Mouse (Mus musculus) hindbrain, embryonic 12.5 days (tissue): ENCODE measurements around the gene Fcgr4. TPM values are rescaled to one million over a fixed set of nuclear protein-coding genes. Genes with fewer than 3 reads are reported as not detected.

Experiments
- ATAC-seq: fragments of 200-750 bp; cut with Nextera tagmentation; 2 replicates; pipeline ENCODE4 v1.8.0; 2017; ENCODE audit warnings: moderate TSS enrichment; ENCODE audit not compliant: low FRiP score
- H3K27ac ChIP-seq: fragments of 300-500 bp; sonication (generic); 2 replicates; pipeline ENCODE4 v1.5.1; 2016; ENCODE audit warnings: mild to moderate bottlenecking
- H3K27me3 ChIP-seq: fragments of 300-500 bp; sonication (generic); 2 replicates; pipeline ENCODE4 v1.6.1; 2016; ENCODE audit warnings: mild to moderate bottlenecking
- H3K36me3 ChIP-seq: fragments of 300-500 bp; sonication (generic); 2 replicates; pipeline ENCODE4 v1.6.1; 2016; ENCODE audit warnings: mild to moderate bottlenecking
- H3K4me1 ChIP-seq: fragments of 300-500 bp; sonication (generic); 2 replicates; pipeline ENCODE4 v1.6.1; 2016
- H3K4me2 ChIP-seq: fragments of 300-500 bp; sonication (generic); replicated peaks from 2 replicates; pipeline ENCODE4 v1.6.1; 2016; ENCODE audit warnings: mild to moderate bottlenecking
- H3K4me3 ChIP-seq: fragments of 300-500 bp; sonication (generic); 2 replicates; pipeline ENCODE4 v1.5.1; 2016; ENCODE audit warnings: mild to moderate bottlenecking
- H3K9ac ChIP-seq: fragments of 300-500 bp; sonication (generic); 2 replicates; pipeline ENCODE4 v1.6.1; 2016; ENCODE audit warnings: mild to moderate bottlenecking, moderate library complexity
- H3K9me3 ChIP-seq: fragments of 300-500 bp; sonication (generic); replicated peaks from 2 replicates; pipeline ENCODE4 v1.6.1; 2016; ENCODE audit warnings: mild to moderate bottlenecking
- WGBS: fragments of 180-500 bp; shearing (Covaris S2); methylation state at CpG from one replicate; pipeline ENCODE4 v1.1.7; 2016; 5-methylcytosine and 5-hydroxymethylcytosine counted together
- polyA plus RNA-seq: library from polyadenylated mRNA; unstranded; fragments of >200 nt; fragmentation: Nextera tagmentation; extraction: Ambion mirVana; gene quantifications from 2 replicates; pipeline ENCODE4 v1.2.1, GENCODE M21; 2016

Fcgr4 gene
- polyA plus RNA-seq, 1 experiment from 2014 or later: 0.45 TPM

GRCm38 (mm10) chr1:170985861-170986260 is 32.9 kb upstream of the Fcgr4 start:
- no peak overlapping the region for H3K4me3 ChIP-seq
- H3K27ac ChIP-seq: no peak overlapping the region
- H3K27me3 ChIP-seq: no peaks in the 10 kb centered on the region
- H3K36me3 ChIP-seq: no peaks in the 10 kb centered on the region
- no peak overlapping the region for H3K4me2 ChIP-seq
- WGBS: 83% methylated on average over 5 of the region's 5 CpGs
- H3K4me1 ChIP-seq: no peaks in the 10 kb centered on the region
- no peak for ATAC-seq
- H3K9me3 ChIP-seq: no peaks in the 10 kb centered on the region
- H3K9ac ChIP-seq: no peak overlapping the region

- Histone ChIP-seq H3K9ac (no peak overlapping the region), H3K36me3 (no peaks in the 10 kb centered on the region), H3K27ac (no peak overlapping the region), H3K4me2 (no peak overlapping the region), H3K9me3 (no peaks in the 10 kb centered on the region), H3K4me1 (no peaks in the 10 kb centered on the region), H3K4me3 (no peak overlapping the region), H3K27me3 (no peaks in the 10 kb centered on the region)
- 78% methylated on average over 9 of the region's 9 CpGs for WGBS
- ATAC-seq: no peak
Measured at GRCm38 (mm10) chr1:170989656-170990055, 29.1 kb upstream of the Fcgr4 start.

- no peak for ATAC-seq
- Histone ChIP-seq H3K9me3 (no peaks in the 10 kb centered on the region), H3K36me3 (no peaks in the 10 kb centered on the region), H3K27ac (no peak overlapping the region), H3K9ac (no peak overlapping the region), H3K4me1 (no peaks in the 10 kb centered on the region), H3K27me3 (no peaks in the 10 kb centered on the region), H3K4me2 (no peak overlapping the region), H3K4me3 (no peak overlapping the region)
- 65% methylated on average over 5 of the region's 5 CpGs for WGBS
Measured at GRCm38 (mm10) chr1:170992550-170992949, 26.2 kb upstream of the Fcgr4 start.

GRCm38 (mm10) chr1:170996034-170996433 is 22.7 kb upstream of the Fcgr4 start:
- Histone ChIP-seq H3K4me2 (no peak overlapping the region), H3K36me3 (no peaks in the 10 kb centered on the region), H3K9me3 (no peaks in the 10 kb centered on the region), H3K4me1 (no peaks in the 10 kb centered on the region), H3K9ac (no peak overlapping the region), H3K27me3 (no peaks in the 10 kb centered on the region), H3K27ac (no peak overlapping the region), H3K4me3 (no peak overlapping the region)
- WGBS: 89% methylated on average over 3 of the region's 3 CpGs
- no peak for ATAC-seq

- H3K4me2 ChIP-seq: no peak overlapping the region
- H3K36me3 ChIP-seq: no peaks in the 10 kb centered on the region
- ATAC-seq: peak; percentile 38; the same call in 1 of the 2 replicates
- no peak overlapping the region for H3K9ac ChIP-seq
- H3K4me1 ChIP-seq: no peaks in the 10 kb centered on the region
- H3K4me3 ChIP-seq: no peak overlapping the region
- WGBS: 54% methylated on average over 3 of the region's 3 CpGs
- H3K27ac ChIP-seq: no peak overlapping the region
- H3K9me3 ChIP-seq: no peaks in the 10 kb centered on the region
- H3K27me3 ChIP-seq: no peaks in the 10 kb centered on the region; the same call in 1 of the 2 replicates
Measured at GRCm38 (mm10) chr1:170996753-170997152, 22.0 kb upstream of the Fcgr4 start.

- peak overlapping the region; percentile 30; the same call in 1 of the 2 replicates for H3K4me2 ChIP-seq
- no peaks in the 10 kb centered on the region for H3K36me3 ChIP-seq
- H3K9ac ChIP-seq: no peak overlapping the region
- no peak overlapping the region for H3K4me3 ChIP-seq
- H3K27ac ChIP-seq: no peak overlapping the region
- no peak for ATAC-seq
- H3K4me1 ChIP-seq: no peaks in the 10 kb centered on the region
- WGBS: 66% methylated on average over 21 of the region's 21 CpGs
- no peaks in the 10 kb centered on the region; the same call in 1 of the 2 replicates for H3K27me3 ChIP-seq
- H3K9me3 ChIP-seq: no peaks in the 10 kb centered on the region
Measured at GRCm38 (mm10) chr1:170997756-170998655, 20.7 kb upstream of the Fcgr4 start.

- Histone ChIP-seq H3K4me2 (no peak overlapping the region), H3K4me1 (no peaks in the 10 kb centered on the region), H3K27me3 (no peaks in the 10 kb centered on the region; the same call in 1 of the 2 replicates), H3K4me3 (no peak overlapping the region), H3K9me3 (no peaks in the 10 kb centered on the region), H3K36me3 (no peaks in the 10 kb centered on the region), H3K27ac (no peak overlapping the region), H3K9ac (no peak overlapping the region)
- ATAC-seq: no peak
Measured at GRCm38 (mm10) chr1:170999811-171000210, 18.9 kb upstream of the Fcgr4 start.

GRCm38 (mm10) chr1:171005081-171005480 is 13.6 kb upstream of the Fcgr4 start:
- 71% methylated on average over 6 of the region's 6 CpGs for WGBS
- no peaks in the 10 kb centered on the region for H3K4me1 ChIP-seq
- H3K9me3 ChIP-seq: no peaks in the 10 kb centered on the region

GRCm38 (mm10) chr1:171005586-171005985 is 13.1 kb upstream of the Fcgr4 start:
- Histone ChIP-seq H3K27ac (no peak overlapping the region), H3K4me3 (no peak overlapping the region), H3K9me3 (no peaks in the 10 kb centered on the region), H3K4me1 (no peaks in the 10 kb centered on the region), H3K4me2 (no peak overlapping the region), H3K9ac (no peak overlapping the region), H3K36me3 (no peaks in the 10 kb centered on the region), H3K27me3 (no peaks in the 10 kb centered on the region; the same call in 1 of the 2 replicates)
- no peak for ATAC-seq

More at GRCm38 (mm10) chr1:171005081-171005480, 13.6 kb upstream of the Fcgr4 start:
- no peak overlapping the region for H3K27ac ChIP-seq
- H3K27me3 ChIP-seq: no peaks in the 10 kb centered on the region; the same call in 1 of the 2 replicates
- H3K36me3 ChIP-seq: no peaks in the 10 kb centered on the region
- H3K4me3 ChIP-seq: no peak overlapping the region
- no peak overlapping the region for H3K4me2 ChIP-seq
- ATAC-seq: no peak
- no peak overlapping the region for H3K9ac ChIP-seq

- no peaks in the 10 kb centered on the region for H3K36me3 ChIP-seq
- no peak overlapping the region for H3K4me2 ChIP-seq
- H3K9ac ChIP-seq: no peak overlapping the region
- no peaks in the 10 kb centered on the region for H3K9me3 ChIP-seq
- WGBS: 92% methylated on average over 4 of the region's 4 CpGs
- H3K27ac ChIP-seq: no peak overlapping the region
- no peak for ATAC-seq
- H3K4me1 ChIP-seq: no peaks in the 10 kb centered on the region
- H3K4me3 ChIP-seq: no peak overlapping the region
- H3K27me3 ChIP-seq: no peaks in the 10 kb centered on the region; the same call in 1 of the 2 replicates
Measured at GRCm38 (mm10) chr1:171006335-171006734, 12.4 kb upstream of the Fcgr4 start.

GRCm38 (mm10) chr1:171006905-171007304 is 11.8 kb upstream of the Fcgr4 start:
- Histone ChIP-seq H3K4me2 (no peak overlapping the region), H3K9ac (no peak overlapping the region), H3K4me3 (no peak overlapping the region), H3K9me3 (no peaks in the 10 kb centered on the region), H3K27ac (no peak overlapping the region), H3K36me3 (no peaks in the 10 kb centered on the region), H3K4me1 (no peaks in the 10 kb centered on the region), H3K27me3 (no peaks in the 10 kb centered on the region)
- WGBS: 87% methylated on average over 2 of the region's 2 CpGs
- ATAC-seq: no peak

GRCm38 (mm10) chr1:171011733-171012132 is 7.0 kb upstream of the Fcgr4 start:
- Histone ChIP-seq H3K27ac (no peak overlapping the region), H3K4me3 (no peak overlapping the region), H3K4me2 (no peak overlapping the region), H3K4me1 (no peaks in the 10 kb centered on the region), H3K27me3 (no peaks in the 10 kb centered on the region), H3K9ac (no peak overlapping the region), H3K9me3 (no peaks in the 10 kb centered on the region), H3K36me3 (no peaks in the 10 kb centered on the region)
- WGBS: 82% methylated on average over 4 of the region's 4 CpGs
- ATAC-seq: no peak
